Mouse (Mus musculus) cerebellum, adult 2 months (tissue): ENCODE measurements around the gene Uvrag. TPM values are rescaled to one million over a fixed set of nuclear protein-coding genes. Genes with fewer than 3 reads are reported as not detected.

Source experiments
- DNase-seq, 2 experiments: peaks; one replicate each; pipeline ENCODE4 v3.0.0; 2021
- H3K27ac ChIP-seq: fragments of 200-500 bp; 2 replicates; pipeline ENCODE4 v1.5.1; 2012; ENCODE audit warnings: low read length, control low read depth, inconsistent platforms; ENCODE audit not compliant: insufficient read depth
- H3K27me3 ChIP-seq: fragments of 200-500 bp; 2 replicates; pipeline ENCODE4 v1.6.1; 2012; ENCODE audit warnings: inconsistent platforms, mild to moderate bottlenecking, low read length, moderate library complexity; ENCODE audit not compliant: control insufficient read depth, insufficient read depth
- H3K4me1 ChIP-seq: fragments of 200-500 bp; 2 replicates; pipeline ENCODE4 v1.6.1; 2011; ENCODE audit warnings: low read length; ENCODE audit not compliant: control insufficient read depth, insufficient read depth
- H3K4me3 ChIP-seq: fragments of 200-500 bp; replicated peaks from 2 replicates; pipeline ENCODE3; 2011; ENCODE audit warnings: mild to moderate bottlenecking, low read depth, low read length, control low read depth; ENCODE audit not compliant: insufficient read depth
- CTCF ChIP-seq: fragments of 200-500 bp; IDR thresholded peaks from 2 replicates; pipeline ENCODE4 v1.5.1; 2011; ENCODE audit warnings: low read depth, mild to moderate bottlenecking, control low read depth, low read length, moderate library complexity, borderline replicate concordance; ENCODE audit not compliant: insufficient read depth
- POLR2A ChIP-seq: fragments of 200-500 bp; IDR thresholded peaks from 2 replicates; pipeline ENCODE4 v1.6.1; 2011; ENCODE audit warnings: low read length, control low read depth, borderline replicate concordance; ENCODE audit not compliant: insufficient read depth
- WGBS: fragments of 180-500 bp; shearing (Covaris S2); methylation state at CpG from one replicate; pipeline ENCODE4 v1.1.7; 2018; 5-methylcytosine and 5-hydroxymethylcytosine counted together
- polyA plus RNA-seq: library from polyadenylated mRNA; depleted of rRNA; stranded (reverse); fragments of >200 nt; gene quantifications from 2 replicates; pipeline ENCODE4 v1.2.3, GENCODE M21; 2012

Uvrag gene
- polyA plus RNA-seq, 1 experiment = 19.2 TPM

GRCm38 (mm10) chr7:99161961-99162360, 21.0 kb upstream of the Uvrag start:
- no peaks in the 10 kb centered on the region for H3K27me3 ChIP-seq
- WGBS = 84% methylated on average over 11 of the region's 11 CpGs

GRCm38 (mm10) chr7:99161529-99161928, 20.6 kb upstream of the Uvrag start:
- H3K27me3 ChIP-seq = no peaks in the 10 kb centered on the region
- no peak for DNase-seq
- H3K4me1 ChIP-seq = no peaks in the 10 kb centered on the region
- WGBS = 69% methylated on average over 4 of the region's 4 CpGs
- no peak overlapping the region for H3K4me3 ChIP-seq
- no peak overlapping the region for H3K27ac ChIP-seq
- no peak for TF ChIP-seq POLR2A
- no peak for TF ChIP-seq CTCF

More at GRCm38 (mm10) chr7:99161961-99162360, 21.0 kb upstream of the Uvrag start:
- Histone ChIP-seq H3K27ac (no peak overlapping the region), H3K4me1 (no peaks in the 10 kb centered on the region), H3K4me3 (no peak overlapping the region)
- no peak for DNase-seq
- TF ChIP-seq CTCF (no peak), POLR2A (no peak)

- TF ChIP-seq POLR2A (no peak), CTCF (no peak)
- Histone ChIP-seq H3K4me1 (no peaks in the 10 kb centered on the region), H3K4me3 (no peak overlapping the region), H3K27me3 (no peaks in the 10 kb centered on the region), H3K27ac (no peak overlapping the region)
- WGBS = 74% methylated on average over 7 of the region's 7 CpGs
- DNase-seq = no peak
Measured at GRCm38 (mm10) chr7:99160995-99161394, 20.1 kb upstream of the Uvrag start.

GRCm38 (mm10) chr7:99159446-99159845, 18.5 kb upstream of the Uvrag start:
- TF ChIP-seq POLR2A (no peak), CTCF (no peak)
- DNase-seq = no peak
- H3K4me3 ChIP-seq = no peak overlapping the region
- H3K27ac ChIP-seq = no peak overlapping the region
- no peaks in the 10 kb centered on the region for H3K27me3 ChIP-seq
- no peaks in the 10 kb centered on the region for H3K4me1 ChIP-seq
- WGBS = 86% methylated on average over 2 of the region's 2 CpGs

GRCm38 (mm10) chr7:99158904-99159303, 18.0 kb upstream of the Uvrag start:
- 42% methylated on average over 5 of the region's 5 CpGs for WGBS
- no peak overlapping the region for H3K27ac ChIP-seq

GRCm38 (mm10) chr7:99158011-99158410, 17.1 kb upstream of the Uvrag start:
- H3K4me3 ChIP-seq = no peak overlapping the region
- DNase-seq = no peak
- H3K4me1 ChIP-seq = no peaks in the 10 kb centered on the region
- no peaks in the 10 kb centered on the region for H3K27me3 ChIP-seq
- TF ChIP-seq CTCF = no peak
- 64% methylated on average over 8 of the region's 8 CpGs for WGBS
- H3K27ac ChIP-seq = no peak overlapping the region

More at GRCm38 (mm10) chr7:99158904-99159303, 18.0 kb upstream of the Uvrag start:
- TF ChIP-seq POLR2A (no peak), CTCF (no peak)
- H3K4me3 ChIP-seq = no peak overlapping the region
- H3K27me3 ChIP-seq = no peaks in the 10 kb centered on the region
- no peaks in the 10 kb centered on the region for H3K4me1 ChIP-seq
- no peak for DNase-seq

GRCm38 (mm10) chr7:99156737-99157136, 15.8 kb upstream of the Uvrag start:
- WGBS = 83% methylated on average over 10 of the region's 10 CpGs
- DNase-seq = no peak
- no peak overlapping the region for H3K27ac ChIP-seq
- TF ChIP-seq POLR2A (no peak), CTCF (no peak)
- H3K27me3 ChIP-seq = no peaks in the 10 kb centered on the region
- no peaks in the 10 kb centered on the region for H3K4me1 ChIP-seq
- no peak overlapping the region for H3K4me3 ChIP-seq

GRCm38 (mm10) chr7:99155311-99156289, 14.7 kb upstream of the Uvrag start:
- Histone ChIP-seq H3K4me3 (no peak overlapping the region), H3K27ac (no peak overlapping the region), H3K27me3 (no peaks in the 10 kb centered on the region), H3K4me1 (no peaks in the 10 kb centered on the region)
- DNase-seq = no peak
- 40% methylated on average over 17 of the region's 17 CpGs for WGBS
- TF ChIP-seq POLR2A (no peak), CTCF (no peak)
